Mouse (Mus musculus) splenic B cell, adult 2 months (primary cell): ENCODE results near the gene Farp1.

ENCODE experiments used
- DNase-seq: peaks from one replicate; pipeline ENCODE4 v3.0.0-alpha.2; 2011; ENCODE audit warnings: low read depth, low spot score
- H3K27me3 ChIP-seq: 2 replicates; pipeline ENCODE4 v1.6.1; 2012; ENCODE audit warnings: mild to moderate bottlenecking, low read length, moderate library complexity, mixed read lengths; ENCODE audit not compliant: control insufficient read depth, poor library complexity, insufficient read depth, severe bottlenecking
- H3K36me3 ChIP-seq: 2 replicates; pipeline ENCODE4 v1.6.1; 2012; ENCODE audit warnings: mild to moderate bottlenecking, low read length, moderate library complexity, mixed read lengths; ENCODE audit not compliant: control insufficient read depth, poor library complexity, insufficient read depth, severe bottlenecking

The Farp1 gene

GRCm38 (mm10) chr14:121034973-121035662, at the start of gene Farp1:
Gene Farp1 (plus strand): TSS chr14:121035200.
- Histone ChIP-seq H3K36me3 (no peaks in the 10 kb centered on the region), H3K27me3 (no peaks in the 10 kb centered on the region; the same call in none of the 2 replicates)
- peak; percentile 41 for DNase-seq

GRCm38 (mm10) chr14:120989126-120989525, 45.9 kb upstream of the Farp1 start:
- DNase-seq = no peak
- no peaks in the 10 kb centered on the region for H3K36me3 ChIP-seq
- no peaks in the 10 kb centered on the region for H3K27me3 ChIP-seq

- DNase-seq = no peak
- no peaks in the 10 kb centered on the region for H3K36me3 ChIP-seq
- no peaks in the 10 kb centered on the region for H3K27me3 ChIP-seq
Measured at GRCm38 (mm10) chr14:120997686-120998085, 37.3 kb upstream of the Farp1 start.

- DNase-seq = no peak
- H3K27me3 ChIP-seq = no peaks in the 10 kb centered on the region
- H3K36me3 ChIP-seq = no peaks in the 10 kb centered on the region
Measured at GRCm38 (mm10) chr14:121000561-121001340, 34.2 kb upstream of the Farp1 start.

GRCm38 (mm10) chr14:121005621-121006020, 29.4 kb upstream of the Farp1 start:
- no peak for DNase-seq
- no peaks in the 10 kb centered on the region for H3K27me3 ChIP-seq
- no peaks in the 10 kb centered on the region for H3K36me3 ChIP-seq

GRCm38 (mm10) chr14:121006021-121006420, 29.0 kb upstream of the Farp1 start:
- Histone ChIP-seq H3K27me3 (no peaks in the 10 kb centered on the region), H3K36me3 (no peaks in the 10 kb centered on the region)
- DNase-seq = no peak

- no peak for DNase-seq
- H3K36me3 ChIP-seq = no peaks in the 10 kb centered on the region
- H3K27me3 ChIP-seq = no peaks in the 10 kb centered on the region
Measured at GRCm38 (mm10) chr14:121015114-121015690, 19.8 kb upstream of the Farp1 start.

GRCm38 (mm10) chr14:121022403-121022802, 12.6 kb upstream of the Farp1 start:
- Histone ChIP-seq H3K36me3 (no peaks in the 10 kb centered on the region), H3K27me3 (no peaks in the 10 kb centered on the region)
- no peak for DNase-seq

- DNase-seq = no peak
- Histone ChIP-seq H3K36me3 (no peaks in the 10 kb centered on the region), H3K27me3 (no peaks in the 10 kb centered on the region)
Measured at GRCm38 (mm10) chr14:121025381-121025780, 9.6 kb upstream of the Farp1 start.

GRCm38 (mm10) chr14:121031396-121031795, 3.6 kb upstream of the Farp1 start:
- H3K27me3 ChIP-seq = no peaks in the 10 kb centered on the region; the same call in none of the 2 replicates
- H3K36me3 ChIP-seq = no peaks in the 10 kb centered on the region
- no peak for DNase-seq

- Histone ChIP-seq H3K27me3 (no peaks in the 10 kb centered on the region; the same call in none of the 2 replicates), H3K36me3 (no peaks in the 10 kb centered on the region)
- DNase-seq = no peak
Measured at GRCm38 (mm10) chr14:121034525-121034924, 475 bp upstream of the Farp1 start.

- no peaks in the 10 kb centered on the region for H3K36me3 ChIP-seq
- peak; percentile 23 for DNase-seq
- H3K27me3 ChIP-seq = no peaks in the 10 kb centered on the region; the same call in none of the 2 replicates
Measured at GRCm38 (mm10) chr14:121035663-121036473, 868 bp downstream of the Farp1 start.

GRCm38 (mm10) chr14:121036612-121037221, 1.7 kb downstream of the Farp1 start:
- DNase-seq = no peak
- no peaks in the 10 kb centered on the region for H3K36me3 ChIP-seq
- no peaks in the 10 kb centered on the region; the same call in 1 of the 2 replicates for H3K27me3 ChIP-seq

GRCm38 (mm10) chr14:121037276-121037675, 2.3 kb downstream of the Farp1 start:
- no peaks in the 10 kb centered on the region; the same call in 1 of the 2 replicates for H3K27me3 ChIP-seq
- H3K36me3 ChIP-seq = no peaks in the 10 kb centered on the region
- DNase-seq = no peak
